Mouse (Mus musculus) ovary, adult 2 months (tissue): ENCODE results near the gene Gclc. TPM values are rescaled to one million over a fixed set of nuclear protein-coding genes. Genes with fewer than 3 reads are reported as not detected.

Experiments used
- polyA plus RNA-seq: library from polyadenylated mRNA; depleted of rRNA; stranded (reverse); fragments of >200 nt; gene quantifications from 2 replicates; pipeline ENCODE4 v1.2.3, GENCODE M21; 2012; rRNA removed

The Gclc gene
- 43.0 and 50.0 TPM in 2 replicates for polyA plus RNA-seq

GRCm38 (mm10) chr9:77753853-77754727 is at the start of gene Gclc:
Gclc (plus strand) TSS chr9:77754535.

Other genes with a start within 250 kb of the Gclc start
- gene Lrrc1, start 209.7 kb upstream of the Gclc start, polyA plus RNA-seq: 73.0 and 82.9 TPM in 2 replicates
- gene Klhl31, start 118.0 kb upstream of the Gclc start, polyA plus RNA-seq: 6.4 and 8.6 TPM in 2 replicates
- gene Elovl5, start 162.8 kb downstream of the Gclc start, polyA plus RNA-seq: 112 and 161 TPM in 2 replicates